Mouse (Mus musculus) layer of hippocampus, adult 9-11 months (tissue): ENCODE measurements around the gene Ano5.

Source experiments
- DNase-seq: peaks from one replicate; pipeline ENCODE4 v3.0.0; 2022

Gene Ano5

GRCm38 (mm10) chr7:51631171-51631570, 120.3 kb downstream of the Ano5 start:
- DNase-seq = no peak

- no peak for DNase-seq
Observed at GRCm38 (mm10) chr7:51632543-51633229, 121.9 kb downstream of the Ano5 start.

DNA sequence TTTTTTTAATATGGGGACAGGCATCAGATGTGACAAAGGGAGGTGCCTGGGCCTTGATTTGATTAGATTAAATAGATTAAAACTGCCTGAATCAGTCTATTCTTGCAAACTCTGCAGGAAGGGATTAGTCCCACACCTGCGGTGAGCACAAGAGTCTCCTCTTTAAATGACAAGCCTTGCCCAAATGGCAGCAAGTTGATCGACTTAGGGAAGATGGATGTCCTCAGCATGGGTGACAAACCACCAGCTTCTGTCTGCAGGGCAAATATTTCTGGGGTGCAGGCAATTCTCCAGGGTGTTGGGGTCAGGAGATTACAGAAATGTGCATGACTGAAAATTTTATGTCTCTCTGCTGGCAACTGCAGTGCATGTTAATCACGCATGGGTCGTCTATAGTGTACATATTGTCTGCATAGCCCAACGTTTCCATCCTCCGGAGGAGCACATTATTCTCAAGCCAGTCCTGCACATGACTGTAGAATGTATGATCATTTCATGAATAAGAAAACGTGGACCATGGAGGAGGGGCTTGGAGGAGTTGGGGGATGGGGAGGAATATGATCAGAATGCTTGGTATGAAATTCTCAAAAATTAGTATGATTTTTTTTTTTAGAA, 122.5 kb downstream of the Ano5 start:
- no peak for DNase-seq
